Mouse (Mus musculus) forebrain, postnatal 0 days (tissue): ENCODE data around the gene Olfr777. TPM values are rescaled to one million over a fixed set of nuclear protein-coding genes. Genes with fewer than 3 reads are reported as not detected.
"Not testable (repeated sequence)": the region's sequence is repeated elsewhere in the genome, so short reads cannot be mapped to it uniquely, and the experiment has no call there.

ENCODE experiments used
- ATAC-seq: fragments of 200-750 bp; cut with Nextera tagmentation; 2 replicates; pipeline ENCODE4 v1.8.0; 2017; ENCODE audit warnings: mild to moderate bottlenecking, moderate library complexity
- DNase-seq: peaks from one replicate; pipeline ENCODE4 v3.0.0-alpha.2; 2015
- H3K27ac ChIP-seq: fragments of 300-500 bp; sonication (generic); 2 replicates; pipeline ENCODE4 v1.5.1; 2014; ENCODE audit warnings: low read depth, mild to moderate bottlenecking, antibody characterized with exemption, low read length, moderate library complexity, mixed read lengths
- H3K27me3 ChIP-seq: fragments of 300-500 bp; sonication (generic); 2 replicates; pipeline ENCODE4 v1.6.1; 2014; ENCODE audit warnings: mild to moderate bottlenecking, low read length, mixed read lengths; ENCODE audit not compliant: insufficient read depth
- H3K36me3 ChIP-seq: fragments of 300-500 bp; sonication (generic); 2 replicates; pipeline ENCODE4 v1.6.1; 2014; ENCODE audit warnings: mild to moderate bottlenecking, moderate library complexity; ENCODE audit not compliant: insufficient read depth
- H3K4me1 ChIP-seq: fragments of 300-500 bp; sonication (generic); 2 replicates; pipeline ENCODE4 v1.6.1; 2014; ENCODE audit warnings: antibody characterized with exemption; ENCODE audit not compliant: insufficient read depth
- H3K4me2 ChIP-seq: fragments of 300-500 bp; sonication (generic); 2 replicates; pipeline ENCODE4 v1.6.1; 2014; ENCODE audit warnings: low read depth, mild to moderate bottlenecking, moderate library complexity
- H3K4me3 ChIP-seq: fragments of 300-500 bp; sonication (generic); 2 replicates; pipeline ENCODE4 v1.5.1; 2014; ENCODE audit warnings: low read depth, low read length, mixed read lengths
- H3K9ac ChIP-seq: fragments of 300-500 bp; sonication (generic); 2 replicates; pipeline ENCODE4 v1.6.1; 2014; ENCODE audit warnings: mild to moderate bottlenecking
- H3K9me3 ChIP-seq: fragments of 300-500 bp; sonication (generic); 2 replicates; pipeline ENCODE4 v1.6.1; 2016; ENCODE audit warnings: low read length
- CTCF ChIP-seq: sonication (generic); IDR thresholded peaks from 2 replicates; pipeline ENCODE4 v1.5.1; 2016; ENCODE audit warnings: antibody characterized with exemption, control low read depth, low read depth
- WGBS: fragments of 180-500 bp; shearing (Covaris S2); extraction: QIAGEN DNeasy Blood & Tissue Kit; methylation state at CpG from one replicate; pipeline ENCODE4 v1.1.7; 2014; 5-methylcytosine and 5-hydroxymethylcytosine counted together
- polyA plus RNA-seq: library from polyadenylated mRNA; unstranded; fragments of >200 nt; fragmentation: Nextera tagmentation; extraction: Ambion mirVana; gene quantifications from 2 replicates; pipeline ENCODE4 v1.2.1, GENCODE M21; 2015
- total RNA-seq: library from RNA; depleted of rRNA; stranded (reverse); fragments of >200 nt; gene quantifications from 2 replicates; pipeline ENCODE4 v1.2.3, GENCODE M21; 2014; rRNA removed

The Olfr777 gene
- total RNA-seq (not detected in 2 replicates), polyA plus RNA-seq (not detected in 2 replicates)

- Histone ChIP-seq H3K27ac (no peak within 1 kb of the TSS), H3K9ac (no peak within 1 kb of the TSS), H3K4me3 (no peak within 1 kb of the TSS), H3K36me3 (no peaks in the 10 kb centered on the region), H3K4me2 (no peak within 1 kb of the TSS), H3K9me3 (no peaks in the 10 kb centered on the region), H3K27me3 (no peaks in the 10 kb centered on the region), H3K4me1 (no peaks in the 10 kb centered on the region)
- ATAC-seq (no peak), DNase-seq (no peak)
- no peak for TF ChIP-seq CTCF
- 92% methylated on average over 2 of the region's 2 CpGs for WGBS
These were observed at the start of gene Olfr777 for GRCm38 (mm10) chr10:129271081-129271535. TSS of gene Olfr777 (minus strand) at chr10:129271485.

- 85% methylated on average over 3 of the region's 3 CpGs for WGBS
- H3K4me1 ChIP-seq: no peaks in the 10 kb centered on the region
- H3K27me3 ChIP-seq: no peaks in the 10 kb centered on the region
- no peak within 1 kb of the TSS for H3K4me2 ChIP-seq
- TF ChIP-seq CTCF: no peak
- H3K36me3 ChIP-seq: no peaks in the 10 kb centered on the region
- no peaks in the 10 kb centered on the region for H3K9me3 ChIP-seq
- H3K27ac ChIP-seq: no peak within 1 kb of the TSS
- H3K4me3 ChIP-seq: no peak within 1 kb of the TSS
- no peak for ATAC-seq
- H3K9ac ChIP-seq: no peak within 1 kb of the TSS
- DNase-seq: no peak
These were observed 46.5 kb upstream of the Olfr777 start, which contains the start of gene Olfr780 for GRCm38 (mm10) chr10:129317817-129318216. TSS of gene Olfr780 (plus strand) at chr10:129318117.

GRCm38 (mm10) chr10:129313521-129313920 is 42.2 kb upstream of the Olfr777 start:
- H3K4me3 ChIP-seq, H3K9ac ChIP-seq, DNase-seq, H3K27me3 ChIP-seq, H3K36me3 ChIP-seq, H3K4me1 ChIP-seq, H3K9me3 ChIP-seq, ATAC-seq, H3K4me2 ChIP-seq, H3K27ac ChIP-seq: not testable (repeated sequence)
- WGBS: no CpG with 5 or more reads among the region's 1 CpGs

GRCm38 (mm10) chr10:129312973-129313372 is 41.7 kb upstream of the Olfr777 start:
- not testable (repeated sequence) for H3K36me3 ChIP-seq, H3K9ac ChIP-seq, ATAC-seq, H3K4me3 ChIP-seq, H3K27ac ChIP-seq, H3K4me1 ChIP-seq, H3K27me3 ChIP-seq, H3K4me2 ChIP-seq, H3K9me3 ChIP-seq, DNase-seq
- whole genome bisulfite sequencing: 69% methylated on average over 1 of the region's 1 CpGs

GRCm38 (mm10) chr10:129258827-129259226 is 12.5 kb downstream of the Olfr777 start, which contains the start of gene Olfr776:
TSS of gene Olfr776 (plus strand) at chr10:129259127.
- H3K9me3 ChIP-seq: no peaks in the 10 kb centered on the region
- no peak for DNase-seq
- no peak within 1 kb of the TSS for H3K4me2 ChIP-seq
- no peak within 1 kb of the TSS for H3K9ac ChIP-seq
- no peak for TF ChIP-seq CTCF
- H3K27me3 ChIP-seq: no peaks in the 10 kb centered on the region
- no peaks in the 10 kb centered on the region for H3K36me3 ChIP-seq
- no peak within 1 kb of the TSS for H3K4me3 ChIP-seq
- no peak within 1 kb of the TSS for H3K27ac ChIP-seq
- H3K4me1 ChIP-seq: no peaks in the 10 kb centered on the region
- no peak for ATAC-seq

GRCm38 (mm10) chr10:129248112-129248511 is 23.2 kb downstream of the Olfr777 start, which contains the start of gene Olfr775:
TSS of gene Olfr775 (plus strand) at chr10:129248412.
- no peaks in the 10 kb centered on the region for H3K4me1 ChIP-seq
- no peak within 1 kb of the TSS for H3K4me3 ChIP-seq
- H3K36me3 ChIP-seq: no peaks in the 10 kb centered on the region
- H3K9ac ChIP-seq: no peak within 1 kb of the TSS
- H3K9me3 ChIP-seq: no peaks in the 10 kb centered on the region
- no peak for DNase-seq
- no peaks in the 10 kb centered on the region for H3K27me3 ChIP-seq
- ATAC-seq: no peak
- H3K4me2 ChIP-seq: no peak within 1 kb of the TSS
- H3K27ac ChIP-seq: no peak within 1 kb of the TSS
- 73% methylated on average over 3 of the region's 3 CpGs for WGBS
- no peak for TF ChIP-seq CTCF

- TF ChIP-seq CTCF: no peak
- Histone ChIP-seq H3K9ac (no peak within 1 kb of the TSS), H3K27ac (no peak within 1 kb of the TSS), H3K4me1 (no peaks in the 10 kb centered on the region), H3K27me3 (no peaks in the 10 kb centered on the region), H3K9me3 (no peaks in the 10 kb centered on the region), H3K4me3 (no peak within 1 kb of the TSS), H3K4me2 (no peak within 1 kb of the TSS), H3K36me3 (no peaks in the 10 kb centered on the region)
- 75% methylated on average over 2 of the region's 2 CpGs for WGBS
- no peak for ATAC-seq
- DNase-seq: no peak
These were observed 35.4 kb downstream of the Olfr777 start, which contains the start of gene Olfr774 for GRCm38 (mm10) chr10:129235904-129236303. TSS of gene Olfr774 (plus strand) at chr10:129236204.

GRCm38 (mm10) chr10:129230737-129231136 is 40.5 kb downstream of the Olfr777 start:
- Histone ChIP-seq H3K9ac (no peak overlapping the region), H3K4me2 (no peak overlapping the region), H3K27me3 (no peaks in the 10 kb centered on the region), H3K4me1 (no peaks in the 10 kb centered on the region), H3K4me3 (no peak overlapping the region), H3K27ac (no peak overlapping the region), H3K36me3 (no peaks in the 10 kb centered on the region), H3K9me3 (no peaks in the 10 kb centered on the region)
- no peak for TF ChIP-seq CTCF
- DNase-seq (no peak), ATAC-seq (no peak)
- WGBS: 84% methylated on average over 1 of the region's 1 CpGs

Other genes with a start within 250 kb of the Olfr777 start
- not detected in 2 replicates for gene Olfr764-ps1, start 231.6 kb downstream of the Olfr777 start, total RNA-seq
- gene Olfr764-ps1, start 231.6 kb downstream of the Olfr777 start, polyA plus RNA-seq: not detected in 2 replicates
- not detected in 2 replicates for gene Olfr765, start 221.5 kb downstream of the Olfr777 start, total RNA-seq
- not detected in 2 replicates for gene Olfr765, start 221.5 kb downstream of the Olfr777 start, polyA plus RNA-seq
- not detected in 2 replicates for gene Olfr766-ps1, start 202.5 kb downstream of the Olfr777 start, total RNA-seq
- not detected in 2 replicates for gene Olfr766-ps1, start 202.5 kb downstream of the Olfr777 start, polyA plus RNA-seq
- gene Olfr767, start 188.6 kb downstream of the Olfr777 start, total RNA-seq: not detected in 2 replicates
- not detected in 2 replicates for gene Olfr767, start 188.6 kb downstream of the Olfr777 start, polyA plus RNA-seq
- gene Olfr768, start 172.1 kb downstream of the Olfr777 start, total RNA-seq: not detected in 2 replicates
- gene Olfr768, start 172.1 kb downstream of the Olfr777 start, polyA plus RNA-seq: not detected in 2 replicates
- gene Olfr769, start 153.6 kb downstream of the Olfr777 start, total RNA-seq: not detected in 2 replicates
- gene Olfr769, start 153.6 kb downstream of the Olfr777 start, polyA plus RNA-seq: not detected in 2 replicates
- not detected in 2 replicates for gene Olfr770, start 132.5 kb downstream of the Olfr777 start, total RNA-seq
- gene Olfr770, start 132.5 kb downstream of the Olfr777 start, polyA plus RNA-seq: not detected in 2 replicates
- not detected in 2 replicates for gene Olfr771, start 106.7 kb downstream of the Olfr777 start, total RNA-seq
- not detected in 2 replicates for gene Olfr771, start 106.7 kb downstream of the Olfr777 start, polyA plus RNA-seq
- not detected in 2 replicates for gene Olfr772, start 93.6 kb downstream of the Olfr777 start, total RNA-seq
- gene Olfr772, start 93.6 kb downstream of the Olfr777 start, polyA plus RNA-seq: not detected in 2 replicates
- gene Olfr773, start 84.1 kb downstream of the Olfr777 start, total RNA-seq: not detected in 2 replicates
- gene Olfr773, start 84.1 kb downstream of the Olfr777 start, polyA plus RNA-seq: not detected in 2 replicates
- gene Olfr774, start 35.3 kb downstream of the Olfr777 start, total RNA-seq: not detected in 2 replicates
- gene Olfr774, start 35.3 kb downstream of the Olfr777 start, polyA plus RNA-seq: not detected in 2 replicates
- not detected in 2 replicates for gene Olfr775, start 23.1 kb downstream of the Olfr777 start, total RNA-seq
- gene Olfr775, start 23.1 kb downstream of the Olfr777 start, polyA plus RNA-seq: not detected in 2 replicates
- not detected in 2 replicates for gene Olfr776, start 12.4 kb downstream of the Olfr777 start, total RNA-seq
- not detected in 2 replicates for gene Olfr776, start 12.4 kb downstream of the Olfr777 start, polyA plus RNA-seq
- not detected in 2 replicates for gene Olfr780, start 46.6 kb upstream of the Olfr777 start, total RNA-seq
- not detected in 2 replicates for gene Olfr780, start 46.6 kb upstream of the Olfr777 start, polyA plus RNA-seq
- gene Olfr781, start 57.4 kb upstream of the Olfr777 start, total RNA-seq: not detected in 2 replicates
- not detected in 2 replicates for gene Olfr781, start 57.4 kb upstream of the Olfr777 start, polyA plus RNA-seq
- not detected in 2 replicates for gene Olfr782, start 77.4 kb upstream of the Olfr777 start, total RNA-seq
- gene Olfr782, start 77.4 kb upstream of the Olfr777 start, polyA plus RNA-seq: not detected in 2 replicates
- gene Olfr784, start 112.6 kb upstream of the Olfr777 start, total RNA-seq: 0.43 and 0.46 TPM in 2 replicates
- 0.05 and 0.06 TPM in 2 replicates for gene Olfr784, start 112.6 kb upstream of the Olfr777 start, polyA plus RNA-seq
- not detected in 2 replicates for gene Olfr785, start 133.9 kb upstream of the Olfr777 start, total RNA-seq
- gene Olfr785, start 133.9 kb upstream of the Olfr777 start, polyA plus RNA-seq: not detected in 2 replicates
- gene Olfr786, start 155.8 kb upstream of the Olfr777 start, total RNA-seq: not detected in 2 replicates
- not detected in 2 replicates for gene Olfr786, start 155.8 kb upstream of the Olfr777 start, polyA plus RNA-seq
- not detected in 2 replicates for gene Olfr787, start 190.4 kb upstream of the Olfr777 start, total RNA-seq
- not detected in 2 replicates for gene Olfr787, start 190.4 kb upstream of the Olfr777 start, polyA plus RNA-seq
- not detected in 2 replicates for gene Olfr788, start 199.5 kb upstream of the Olfr777 start, total RNA-seq
- not detected in 2 replicates for gene Olfr788, start 199.5 kb upstream of the Olfr777 start, polyA plus RNA-seq
- gene Olfr789, start 213.3 kb upstream of the Olfr777 start, total RNA-seq: not detected in 2 replicates
- gene Olfr789, start 213.3 kb upstream of the Olfr777 start, polyA plus RNA-seq: not detected in 2 replicates
- not detected in 2 replicates for gene Olfr790, start 227.0 kb upstream of the Olfr777 start, total RNA-seq
- not detected in 2 replicates for gene Olfr790, start 227.0 kb upstream of the Olfr777 start, polyA plus RNA-seq